Mouse (Mus musculus) ovary, postnatal 10 days (tissue): ENCODE data around the gene Rasgrf1.

ENCODE experiments used
- DNase-seq: peaks from one replicate; pipeline ENCODE4 v3.0.0; 2022; ENCODE audit warnings: low spot score

Rasgrf1 gene

GRCm38 (mm10) chr9:89907941-89908340, 1.8 kb upstream of the Rasgrf1 start:
- no peak for DNase-seq

GRCm38 (mm10) chr9:89908601-89909000, 1.1 kb upstream of the Rasgrf1 start:
- DNase-seq = no peak

GRCm38 (mm10) chr9:89910011-89910400, 298 bp downstream of the Rasgrf1 start:
- DNase-seq = no peak

- no peak for DNase-seq
These were observed 1.2 kb downstream of the Rasgrf1 start for GRCm38 (mm10) chr9:89910741-89911444.

GRCm38 (mm10) chr9:89911891-89912549, 2.3 kb downstream of the Rasgrf1 start:
- DNase-seq = no peak

- DNase-seq = no peak
These were observed 3.4 kb downstream of the Rasgrf1 start for GRCm38 (mm10) chr9:89913135-89913534.

GRCm38 (mm10) chr9:89916471-89916870, 6.8 kb downstream of the Rasgrf1 start:
- DNase-seq = no peak

GRCm38 (mm10) chr9:89917431-89917830, 7.7 kb downstream of the Rasgrf1 start:
- DNase-seq = no peak

GRCm38 (mm10) chr9:89918832-89919231, 9.1 kb downstream of the Rasgrf1 start:
- no peak for DNase-seq

- DNase-seq = no peak
These were observed 11.4 kb downstream of the Rasgrf1 start for GRCm38 (mm10) chr9:89921121-89921520.

GRCm38 (mm10) chr9:89922666-89923065, 13.0 kb downstream of the Rasgrf1 start:
- no peak for DNase-seq

GRCm38 (mm10) chr9:89924836-89925235, 15.1 kb downstream of the Rasgrf1 start:
- DNase-seq = no peak

GRCm38 (mm10) chr9:89928497-89928896, 18.8 kb downstream of the Rasgrf1 start:
- no peak for DNase-seq

- no peak for DNase-seq
These were observed 30.7 kb downstream of the Rasgrf1 start for GRCm38 (mm10) chr9:89940428-89940827.

GRCm38 (mm10) chr9:89946830-89947229, 37.1 kb downstream of the Rasgrf1 start:
- DNase-seq = no peak

- no peak for DNase-seq
These were observed 38.9 kb downstream of the Rasgrf1 start for GRCm38 (mm10) chr9:89948602-89949001.

GRCm38 (mm10) chr9:89953596-89954215, 44.0 kb downstream of the Rasgrf1 start:
- no peak for DNase-seq

GRCm38 (mm10) chr9:89954860-89955479, 45.3 kb downstream of the Rasgrf1 start:
- DNase-seq = no peak

GRCm38 (mm10) chr9:89958959-89959358, 49.3 kb downstream of the Rasgrf1 start:
- DNase-seq = no peak

- DNase-seq = no peak
These were observed 54.4 kb downstream of the Rasgrf1 start for GRCm38 (mm10) chr9:89964091-89964490.

GRCm38 (mm10) chr9:89967716-89968115, 58.0 kb downstream of the Rasgrf1 start:
- no peak for DNase-seq

- DNase-seq = no peak
These were observed 59.2 kb downstream of the Rasgrf1 start for GRCm38 (mm10) chr9:89968836-89969450.
